Mouse (Mus musculus): ENCODE results near the gene Stim1.

DNA sequence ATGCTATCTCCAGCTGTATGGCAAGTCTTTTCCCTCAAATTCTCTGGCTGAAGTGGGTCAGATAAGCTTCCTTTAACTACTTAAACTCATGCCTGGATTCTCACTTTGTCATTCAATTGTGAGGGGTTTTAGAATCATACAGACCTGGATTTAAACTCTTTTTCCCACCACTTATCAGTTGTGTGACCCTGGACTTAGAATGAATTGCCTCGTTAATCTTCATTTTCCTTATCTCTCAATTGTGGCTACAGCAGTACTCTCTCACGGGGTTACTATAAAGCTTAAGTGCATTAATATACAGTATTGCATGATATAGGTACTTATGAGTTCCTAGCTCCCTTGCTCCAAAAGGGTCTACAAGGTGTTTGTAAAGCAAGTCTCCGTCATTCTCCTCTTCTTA is 24.7 kb upstream of the Stim1 start:
- TF ChIP-seq EP300 (IDR thresholded peaks at IDR 0.05; ENCODE audit: low read depth): no peak
- no peak for TF ChIP-seq CTCF (IDR thresholded peaks at IDR 0.05; ENCODE audit: low read depth)

Measured in liver, postnatal 0 days (tissue).